Mouse (Mus musculus) layer of hippocampus, adult 9-11 months (tissue): ENCODE results near the gene Gm17555.
"Not testable (repeated sequence)": the region's sequence is repeated elsewhere in the genome, so short reads cannot be mapped to it uniquely, and the experiment has no call there.

ENCODE experiments used
- DNase-seq: peaks from one replicate; pipeline ENCODE4 v3.0.0; 2022

Gene Gm17555

GRCm38 (mm10) chr2:126214800-126215199 is at the start of gene Gm17555:
Gene Gm17555 (plus strand): TSS chr2:126215100.
- DNase-seq, result not testable (repeated sequence)

GRCm38 (mm10) chr2:126165277-126166018 is 49.5 kb upstream of the Gm17555 start:
- DNase-seq, result no peak

GRCm38 (mm10) chr2:126166335-126166734 is 48.6 kb upstream of the Gm17555 start:
- no peak for DNase-seq

- DNase-seq, result no peak
These were observed 47.9 kb upstream of the Gm17555 start for GRCm38 (mm10) chr2:126166848-126167617.

- no peak for DNase-seq
These were observed 43.5 kb upstream of the Gm17555 start for GRCm38 (mm10) chr2:126171427-126171826.

GRCm38 (mm10) chr2:126191306-126191705 is 23.6 kb upstream of the Gm17555 start:
- DNase-seq, result no peak

- no peak for DNase-seq
These were observed 22.8 kb upstream of the Gm17555 start for GRCm38 (mm10) chr2:126192129-126192528.

- DNase-seq, result no peak
These were observed 19.1 kb upstream of the Gm17555 start for GRCm38 (mm10) chr2:126195631-126196356.

- no peak for DNase-seq
These were observed 15.9 kb upstream of the Gm17555 start for GRCm38 (mm10) chr2:126198971-126199370.

GRCm38 (mm10) chr2:126211011-126211680 is 3.8 kb upstream of the Gm17555 start:
- DNase-seq, result no peak

- DNase-seq, result no peak
These were observed 12.7 kb downstream of the Gm17555 start for GRCm38 (mm10) chr2:126227581-126227980.

- no peak for DNase-seq
These were observed 16.8 kb downstream of the Gm17555 start for GRCm38 (mm10) chr2:126231731-126232130.

GRCm38 (mm10) chr2:126236905-126237304 is 22.0 kb downstream of the Gm17555 start:
- no peak for DNase-seq

- no peak for DNase-seq
These were observed 30.5 kb downstream of the Gm17555 start for GRCm38 (mm10) chr2:126245446-126245845.

GRCm38 (mm10) chr2:126248536-126248935 is 33.6 kb downstream of the Gm17555 start:
- DNase-seq, result no peak

GRCm38 (mm10) chr2:126252211-126252610 is 37.3 kb downstream of the Gm17555 start:
- no peak for DNase-seq
